Mouse (Mus musculus) right cerebral cortex, postnatal 14 days (tissue): ENCODE data around the gene Ccdc8.
"Not testable (repeated sequence)": the region's sequence is repeated elsewhere in the genome, so short reads cannot be mapped to it uniquely, and the experiment has no call there.

Source experiments
- DNase-seq: peaks from one replicate; pipeline ENCODE4 v3.0.0; 2022

The Ccdc8 gene

DNA sequence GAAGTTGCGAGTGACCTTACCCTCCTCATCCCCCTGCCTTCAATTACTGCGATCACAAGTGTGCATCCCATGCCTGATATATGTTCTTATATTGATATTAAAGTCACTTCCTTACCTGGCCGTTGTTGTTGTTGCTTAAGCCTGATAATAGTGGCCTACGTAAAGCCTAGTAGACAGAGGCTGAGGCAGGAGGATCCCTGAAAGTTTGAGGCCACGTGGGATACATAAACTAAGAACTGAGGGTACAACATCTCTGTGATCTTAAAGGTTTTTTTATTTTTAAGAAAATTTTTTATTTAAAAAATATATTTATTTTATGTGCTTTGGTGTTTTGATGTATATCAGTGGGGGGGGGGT, at the start of gene Ccdc8:
Ccdc8 (plus strand) TSS at position 258 of the 357 bp plus-strand sequence.
- no peak for DNase-seq

GRCm38 (mm10) chr7:16942861-16943260, 49.6 kb upstream of the Ccdc8 start:
- no peak for DNase-seq

DNA sequence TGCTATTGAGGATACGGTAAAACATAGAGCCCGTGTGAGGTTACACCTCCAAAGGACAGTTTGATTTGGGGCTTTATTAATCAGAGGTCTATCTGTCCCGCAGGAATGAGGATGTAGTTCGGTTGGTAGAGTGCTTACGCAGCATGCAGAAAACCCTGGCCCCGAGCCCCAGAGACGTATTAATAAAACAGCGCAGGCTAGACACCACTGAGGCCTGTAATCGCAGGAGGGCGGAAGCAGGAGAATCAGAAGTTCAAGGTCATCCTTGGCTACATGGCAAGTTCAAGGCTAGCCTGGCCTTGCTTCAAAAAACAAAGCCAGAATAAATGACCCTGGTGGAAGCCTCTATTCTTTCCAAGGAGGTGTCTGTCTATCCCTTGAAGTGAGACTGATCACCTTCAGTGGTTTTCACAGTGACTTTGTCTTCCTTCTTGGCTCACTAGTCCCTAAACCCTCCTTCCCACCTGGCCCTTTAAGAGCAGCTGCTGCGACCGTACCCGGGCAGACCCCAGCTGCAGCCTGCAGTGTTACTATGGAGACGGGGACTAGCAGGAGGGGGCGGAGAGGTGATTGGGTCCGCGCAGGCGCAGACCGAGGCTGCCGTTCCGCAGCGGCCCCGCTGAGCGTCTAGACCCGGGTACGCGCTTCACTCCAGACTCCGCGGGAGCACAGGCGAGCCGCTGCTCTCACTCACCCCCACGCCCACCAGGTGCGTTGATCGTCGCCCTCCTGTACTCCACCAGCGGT, 48.3 kb upstream of the Ccdc8 start, which contains the start of gene Pnmal2:
Pnmal2 (plus strand) TSS at position 622 of the 747 bp plus-strand sequence.
- DNase-seq: peak; percentile 91

DNA sequence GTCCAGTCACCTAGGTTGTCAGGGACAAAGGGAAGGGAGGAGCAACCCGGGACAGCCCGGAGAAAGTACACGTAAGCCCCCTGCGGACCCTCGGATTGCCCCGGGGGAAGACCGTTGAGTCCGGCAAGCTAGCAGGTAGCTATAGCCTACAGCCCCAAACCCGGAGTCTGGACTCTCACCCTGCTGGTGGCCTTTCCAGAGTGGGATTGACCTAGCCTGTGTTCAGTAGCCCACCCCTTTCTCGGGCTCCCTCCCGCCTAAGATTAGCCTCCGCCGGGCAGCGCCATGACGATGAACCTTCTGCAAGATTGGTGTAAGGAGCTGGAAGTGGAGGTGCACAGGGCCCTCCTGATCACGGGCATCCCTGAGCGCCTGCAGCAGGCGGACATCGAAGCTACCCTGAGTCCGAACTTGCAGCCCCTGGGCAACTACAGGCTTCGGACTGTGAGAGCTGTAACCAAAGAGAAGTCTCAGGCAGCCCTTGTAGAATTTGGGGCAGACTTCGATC, 47.6 kb upstream of the Ccdc8 start:
- DNase-seq: no peak

- DNase-seq: no peak
These were observed 47.1 kb upstream of the Ccdc8 start for GRCm38 (mm10) chr7:16945419-16945818.

DNA sequence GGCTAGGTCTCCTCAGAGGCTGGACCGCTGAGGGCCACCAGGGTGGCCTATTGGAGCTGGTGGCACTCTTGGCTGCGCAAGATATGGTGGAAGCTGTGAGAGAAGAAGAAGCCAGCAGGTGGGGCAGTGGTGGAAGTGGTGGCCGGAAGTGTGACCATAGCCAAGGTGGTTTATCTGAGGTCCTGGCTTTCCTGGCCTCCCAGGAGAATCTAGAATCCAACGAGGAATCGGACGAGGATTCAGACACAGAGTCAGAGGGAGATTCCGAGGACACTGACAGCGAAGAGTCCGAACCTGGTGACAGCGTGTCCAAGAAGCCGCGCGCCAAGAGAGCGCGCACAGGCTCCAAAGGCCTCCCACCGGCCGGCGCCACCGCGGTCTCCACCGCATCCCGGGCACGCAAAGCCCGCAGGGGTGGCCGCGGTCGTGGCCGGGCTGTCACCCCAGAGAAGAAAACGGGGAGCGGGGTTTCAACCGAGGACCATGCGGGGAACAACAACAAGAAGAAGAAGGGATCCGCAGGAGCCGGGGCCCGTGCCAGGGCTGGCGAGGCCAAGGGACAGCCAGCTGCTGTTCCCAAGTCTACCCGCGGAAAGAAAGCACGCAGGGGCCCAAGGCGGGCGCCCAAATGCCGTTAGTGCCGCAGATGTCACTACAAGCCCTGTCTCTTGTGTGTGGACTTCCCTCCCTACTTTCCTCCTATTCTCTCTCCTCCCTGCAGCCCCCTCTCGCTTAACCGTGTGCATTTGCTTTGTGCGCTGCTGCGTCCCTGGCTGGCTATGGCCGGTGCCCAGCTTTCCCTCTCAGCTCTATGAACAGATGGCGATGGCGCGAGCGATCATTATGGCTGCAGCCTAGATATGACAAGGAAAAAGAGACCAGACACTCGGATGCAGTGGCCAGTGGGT, 45.8 kb upstream of the Ccdc8 start:
- DNase-seq: peak; percentile 48

DNA sequence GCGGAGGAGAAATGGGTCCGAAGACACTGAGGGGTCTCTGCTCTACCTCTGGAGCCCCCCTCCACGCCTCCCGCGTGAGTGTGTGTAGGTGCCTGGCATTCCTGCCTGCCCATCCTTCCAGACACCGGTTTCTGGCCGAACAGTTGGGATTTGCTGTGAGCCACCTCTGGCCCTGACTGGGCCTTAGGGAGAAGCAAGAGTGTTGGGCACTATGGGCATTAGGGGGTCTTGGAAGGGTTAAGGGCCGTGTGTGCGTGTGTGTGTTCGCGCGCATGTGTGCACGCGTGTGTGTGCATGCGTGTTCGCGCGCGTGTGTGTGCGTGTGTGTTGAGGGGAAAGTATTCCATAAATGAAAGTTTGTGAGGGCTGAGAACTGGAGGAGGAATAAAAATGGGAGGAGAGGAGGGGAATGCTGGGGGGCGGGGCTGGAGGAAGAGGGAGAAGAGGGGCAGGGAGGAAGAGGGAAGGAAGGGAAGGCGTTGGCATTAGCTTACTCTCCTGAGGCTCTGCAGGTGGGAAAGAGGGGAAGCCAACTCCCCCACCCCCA, 45.1 kb upstream of the Ccdc8 start:
- DNase-seq: peak; percentile 51

GRCm38 (mm10) chr7:16947959-16948361, 44.5 kb upstream of the Ccdc8 start:
- DNase-seq: peak; percentile 37

GRCm38 (mm10) chr7:16948923-16949458, 43.5 kb upstream of the Ccdc8 start:
- no peak for DNase-seq

DNA sequence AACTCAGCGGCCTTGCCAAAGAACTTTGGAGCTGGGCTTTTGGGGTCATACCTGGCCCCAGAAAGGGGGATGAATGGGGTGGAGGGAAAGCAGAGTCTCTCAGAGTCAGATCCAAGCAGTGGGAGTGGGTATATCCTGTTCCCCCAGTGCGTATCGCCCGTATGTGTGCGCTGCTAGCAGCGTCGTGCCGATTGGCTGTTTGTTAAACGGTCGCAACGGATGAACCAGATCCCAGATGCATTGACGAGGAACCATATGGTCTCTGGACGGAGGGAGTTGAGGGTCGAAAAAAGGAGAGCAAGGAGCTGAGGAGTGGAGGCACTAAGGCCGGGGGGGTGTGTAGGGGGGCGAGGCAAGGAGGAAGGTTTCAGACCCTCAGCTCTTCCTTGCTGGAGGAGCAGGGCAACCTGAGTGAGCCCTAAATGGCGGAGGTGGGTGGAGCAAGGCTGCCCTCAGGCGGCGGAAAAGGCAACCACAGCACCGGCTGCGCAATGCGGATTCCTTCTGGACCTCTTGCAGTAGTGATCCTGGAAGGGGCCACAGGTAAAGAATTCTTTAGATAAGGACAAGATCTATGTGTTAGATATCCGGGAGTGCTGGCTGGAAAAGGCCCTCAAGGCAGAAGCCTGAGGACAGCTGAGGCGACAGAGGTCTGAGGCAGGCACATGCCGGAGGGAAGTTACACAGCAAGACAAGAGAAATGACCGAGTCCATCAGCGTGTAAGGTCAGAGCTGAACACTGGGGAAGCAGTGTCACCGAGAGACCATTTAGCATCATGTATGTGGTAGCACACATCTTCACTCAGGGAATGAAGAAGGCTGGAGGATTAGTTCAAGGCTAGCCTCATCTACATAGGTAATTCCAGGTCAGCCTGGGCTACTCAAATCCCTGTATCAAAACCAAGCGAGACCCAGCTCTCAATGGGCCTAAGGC, 42.3 kb upstream of the Ccdc8 start:
- peak; percentile 85 for DNase-seq

GRCm38 (mm10) chr7:16950861-16951635, 41.5 kb upstream of the Ccdc8 start:
- DNase-seq: peak; percentile 75

GRCm38 (mm10) chr7:16953776-16954175, 38.7 kb upstream of the Ccdc8 start:
- not testable (repeated sequence) for DNase-seq

DNA sequence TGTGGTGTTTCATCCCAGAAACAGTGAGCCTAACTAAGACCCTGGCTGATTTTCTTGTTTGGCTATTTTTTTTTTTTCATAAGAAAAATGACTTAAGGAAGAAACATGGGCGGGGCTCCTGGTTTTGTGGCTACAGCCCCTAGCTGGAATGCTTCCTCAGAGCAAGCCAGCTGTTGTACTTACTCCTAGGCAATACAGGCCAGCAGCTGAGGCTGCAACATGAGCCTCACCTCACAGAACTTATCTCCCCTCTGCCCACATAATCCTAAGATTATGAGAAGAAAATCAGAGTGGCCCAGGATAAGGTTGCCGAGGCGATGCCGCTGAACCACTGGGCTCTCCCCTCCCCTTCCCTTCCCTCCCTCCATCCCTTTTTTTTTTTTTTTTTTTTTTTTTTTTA, 36.8 kb upstream of the Ccdc8 start:
- DNase-seq: no peak

- no peak for DNase-seq
These were observed 35.9 kb upstream of the Ccdc8 start for GRCm38 (mm10) chr7:16956410-16957265.

- DNase-seq: peak; percentile 95
These were observed 32.8 kb upstream of the Ccdc8 start, which contains the start of gene Pnmal1 for GRCm38 (mm10) chr7:16959539-16960187. Gene Pnmal1 (plus strand): TSS chr7:16959679.

DNA sequence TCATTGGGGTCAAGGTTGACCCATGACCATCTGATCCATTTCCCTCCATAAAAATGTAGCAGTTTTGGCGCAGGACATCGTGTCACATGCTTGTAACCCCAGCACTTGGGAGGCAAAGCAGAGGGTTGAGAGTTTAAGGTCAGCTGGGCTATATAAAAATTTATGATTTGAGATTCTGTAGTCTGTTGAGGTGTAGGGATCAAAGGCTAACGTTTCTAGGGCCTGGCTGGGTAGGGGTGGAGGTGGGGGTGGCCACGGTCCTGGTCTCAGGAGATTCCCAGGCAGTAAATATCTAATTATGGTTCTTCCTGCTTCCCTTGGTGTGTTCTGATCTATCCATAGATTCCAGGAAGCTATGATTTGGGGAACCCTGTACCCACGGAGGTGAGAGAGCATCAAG, 30.8 kb upstream of the Ccdc8 start:
- no peak for DNase-seq

- no peak for DNase-seq
These were observed 24.1 kb upstream of the Ccdc8 start for GRCm38 (mm10) chr7:16968414-16968813.

- DNase-seq: no peak
These were observed 21.3 kb upstream of the Ccdc8 start for GRCm38 (mm10) chr7:16971160-16971559.

DNA sequence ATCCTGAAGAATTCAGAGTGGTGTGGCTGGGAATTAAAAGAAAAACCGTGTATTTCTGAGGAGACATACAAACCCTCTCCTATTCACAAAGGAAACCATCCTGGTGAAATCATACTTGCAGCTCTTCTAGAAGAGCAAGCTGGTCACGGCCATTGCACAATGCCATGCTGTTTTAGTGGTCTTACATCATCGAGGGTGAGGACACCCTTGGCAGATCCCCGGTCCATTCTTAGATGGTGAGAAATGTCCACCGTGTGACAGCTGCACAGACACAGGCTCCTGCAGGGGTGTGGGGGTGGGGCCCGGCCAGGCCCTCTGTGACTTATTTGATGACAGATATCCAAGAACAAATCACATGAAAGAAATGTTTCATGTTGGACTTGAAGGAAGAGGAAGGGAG, 18.5 kb upstream of the Ccdc8 start:
- DNase-seq: no peak

GRCm38 (mm10) chr7:16976298-16976697, 16.2 kb upstream of the Ccdc8 start:
- no peak for DNase-seq
